Mouse (Mus musculus) kidney, embryonic 15.5 days (tissue): ENCODE data around the gene Scfd2. TPM values are rescaled to one million over a fixed set of nuclear protein-coding genes. Genes with fewer than 3 reads are reported as not detected.
A peak's percentile ranks its signal among the peaks of the same experiment; 100 is the strongest.

Experiments used
- ATAC-seq: fragments of 200-750 bp; cut with Nextera tagmentation; replicated peaks from 2 replicates; pipeline ENCODE4 v1.8.0; 2017; ENCODE audit warnings: moderate TSS enrichment; ENCODE audit not compliant: low FRiP score
- H3K27ac ChIP-seq: fragments of 300-500 bp; sonication (generic); 2 replicates; pipeline ENCODE4 v1.5.1; 2015; ENCODE audit warnings: mild to moderate bottlenecking, inconsistent platforms
- H3K27me3 ChIP-seq: fragments of 300-500 bp; sonication (generic); 2 replicates; pipeline ENCODE4 v1.6.1; 2015; ENCODE audit warnings: inconsistent platforms
- H3K36me3 ChIP-seq: fragments of 300-500 bp; sonication (generic); 2 replicates; pipeline ENCODE4 v1.6.1; 2015; ENCODE audit warnings: inconsistent platforms
- H3K4me1 ChIP-seq: fragments of 300-500 bp; sonication (generic); 2 replicates; pipeline ENCODE4 v1.6.1; 2015; ENCODE audit warnings: inconsistent platforms
- H3K4me2 ChIP-seq: fragments of 300-500 bp; sonication (generic); 2 replicates; pipeline ENCODE4 v1.6.1; 2015; ENCODE audit warnings: moderate library complexity, mild to moderate bottlenecking, inconsistent platforms
- H3K4me3 ChIP-seq: fragments of 300-500 bp; sonication (generic); replicated peaks from 2 replicates; pipeline ENCODE4 v1.5.1; 2015; ENCODE audit warnings: mild to moderate bottlenecking, inconsistent platforms
- H3K9ac ChIP-seq: fragments of 300-500 bp; sonication (generic); 2 replicates; pipeline ENCODE4 v1.6.1; 2015; ENCODE audit warnings: mild to moderate bottlenecking, inconsistent platforms
- H3K9me3 ChIP-seq: fragments of 300-500 bp; sonication (generic); replicated peaks from 2 replicates; pipeline ENCODE4 v1.6.1; 2016; ENCODE audit warnings: inconsistent platforms
- WGBS: fragments of 180-500 bp; shearing (Covaris S2); methylation state at CpG from one replicate; pipeline ENCODE4 v1.1.7; 2015; ENCODE audit warnings: mixed read lengths; 5-methylcytosine and 5-hydroxymethylcytosine counted together
- polyA plus RNA-seq: library from polyadenylated mRNA; unstranded; fragments of >200 nt; fragmentation: Nextera tagmentation; extraction: Ambion mirVana; gene quantifications from 2 replicates; pipeline ENCODE4 v1.2.1, GENCODE M21; 2015

The Scfd2 gene
- polyA plus RNA-seq, 1 experiment from 2014 or later, result 18.3 TPM

- no peak for ATAC-seq
- H3K27me3 ChIP-seq, result no peaks in the 10 kb centered on the region
- H3K27ac ChIP-seq, result peak overlapping the region; percentile 48
- peaks cover 17% of the 10 kb centered on the region for H3K4me1 ChIP-seq
- WGBS, result 72% methylated on average over 11 of the region's 11 CpGs
- H3K9ac ChIP-seq, result no peak overlapping the region
- H3K9me3 ChIP-seq, result no peaks in the 10 kb centered on the region
- H3K4me2 ChIP-seq, result no peak overlapping the region
- H3K36me3 ChIP-seq, result no peaks in the 10 kb centered on the region
- H3K4me3 ChIP-seq, result no peak overlapping the region
Observed at GRCm38 (mm10) chr5:74316333-74316945, 215.1 kb downstream of the Scfd2 start.

GRCm38 (mm10) chr5:74315471-74316245, 215.9 kb downstream of the Scfd2 start:
- peak; percentile 69 for ATAC-seq
- H3K36me3 ChIP-seq, result no peaks in the 10 kb centered on the region
- H3K4me1 ChIP-seq, result peaks cover 18% of the 10 kb centered on the region
- H3K27me3 ChIP-seq, result no peaks in the 10 kb centered on the region
- WGBS, result 22% methylated on average over 12 of the region's 12 CpGs
- no peaks in the 10 kb centered on the region for H3K9me3 ChIP-seq
- peak overlapping the region; percentile 48 for H3K27ac ChIP-seq
- H3K9ac ChIP-seq, result no peak overlapping the region
- H3K4me3 ChIP-seq, result no peak overlapping the region
- H3K4me2 ChIP-seq, result no peak overlapping the region

- Histone ChIP-seq H3K4me3 (no peak overlapping the region), H3K9ac (no peak overlapping the region), H3K27ac (no peak overlapping the region), H3K4me1 (peaks cover 18% of the 10 kb centered on the region), H3K4me2 (no peak overlapping the region), H3K36me3 (no peaks in the 10 kb centered on the region), H3K27me3 (no peaks in the 10 kb centered on the region), H3K9me3 (no peaks in the 10 kb centered on the region)
- 68% methylated on average over 6 of the region's 6 CpGs for WGBS
- no peak for ATAC-seq
Observed at GRCm38 (mm10) chr5:74314501-74314900, 217.1 kb downstream of the Scfd2 start.

- no peaks in the 10 kb centered on the region for H3K27me3 ChIP-seq
- H3K4me1 ChIP-seq, result peaks cover 18% of the 10 kb centered on the region
- whole genome bisulfite sequencing, result 94% methylated on average over 7 of the region's 7 CpGs
- no peak overlapping the region for H3K4me3 ChIP-seq
- H3K9ac ChIP-seq, result no peak overlapping the region
- no peak for ATAC-seq
- no peaks in the 10 kb centered on the region for H3K36me3 ChIP-seq
- no peaks in the 10 kb centered on the region for H3K9me3 ChIP-seq
- no peak overlapping the region for H3K27ac ChIP-seq
- H3K4me2 ChIP-seq, result no peak overlapping the region
Observed at GRCm38 (mm10) chr5:74313542-74313941, 218.0 kb downstream of the Scfd2 start.

GRCm38 (mm10) chr5:74311865-74312264, 219.7 kb downstream of the Scfd2 start:
- no peak for ATAC-seq
- Histone ChIP-seq H3K9me3 (no peaks in the 10 kb centered on the region), H3K4me3 (no peak overlapping the region), H3K36me3 (no peaks in the 10 kb centered on the region), H3K4me2 (no peak overlapping the region), H3K27ac (peak overlapping the region; percentile 61; the same call in 1 of the 2 replicates), H3K27me3 (no peaks in the 10 kb centered on the region), H3K9ac (no peak overlapping the region), H3K4me1 (peaks cover 18% of the 10 kb centered on the region)
- 50% methylated on average over 6 of the region's 6 CpGs for WGBS

- Histone ChIP-seq H3K36me3 (no peaks in the 10 kb centered on the region), H3K27ac (0 out of 2 replicates have a peak overlapping the region, but pooled peaks have one; percentile 41)
- WGBS, result 27% methylated on average over 6 of the region's 6 CpGs
Observed at GRCm38 (mm10) chr5:74311200-74311825, 220.2 kb downstream of the Scfd2 start.

GRCm38 (mm10) chr5:74310101-74310500, 221.5 kb downstream of the Scfd2 start:
- Histone ChIP-seq H3K4me2 (no peak overlapping the region), H3K36me3 (no peaks in the 10 kb centered on the region), H3K9me3 (no peaks in the 10 kb centered on the region), H3K9ac (no peak overlapping the region), H3K27me3 (no peaks in the 10 kb centered on the region), H3K27ac (no peak overlapping the region), H3K4me3 (no peak overlapping the region), H3K4me1 (peaks cover 11% of the 10 kb centered on the region; the same call in 1 of the 2 replicates)
- WGBS, result 94% methylated on average over 5 of the region's 5 CpGs
- ATAC-seq, result no peak

More at GRCm38 (mm10) chr5:74311200-74311825, 220.2 kb downstream of the Scfd2 start:
- no peak overlapping the region for H3K4me2 ChIP-seq
- no peaks in the 10 kb centered on the region for H3K27me3 ChIP-seq
- no peak overlapping the region for H3K9ac ChIP-seq
- ATAC-seq, result peak; percentile 80; the same call in 1 of the 2 replicates
- H3K4me1 ChIP-seq, result peaks cover 13% of the 10 kb centered on the region
- no peak overlapping the region for H3K4me3 ChIP-seq
- no peaks in the 10 kb centered on the region for H3K9me3 ChIP-seq

GRCm38 (mm10) chr5:74307242-74307641, 224.3 kb downstream of the Scfd2 start:
- Histone ChIP-seq H3K4me2 (no peak overlapping the region), H3K9ac (no peak overlapping the region), H3K27ac (no peak overlapping the region), H3K4me3 (no peak overlapping the region), H3K27me3 (no peaks in the 10 kb centered on the region), H3K4me1 (peaks cover 22% of the 10 kb centered on the region), H3K36me3 (no peaks in the 10 kb centered on the region), H3K9me3 (no peaks in the 10 kb centered on the region)
- WGBS, result 63% methylated on average over 5 of the region's 5 CpGs
- ATAC-seq, result no peak

GRCm38 (mm10) chr5:74305533-74306189, 225.9 kb downstream of the Scfd2 start:
- H3K4me3 ChIP-seq, result no peak overlapping the region
- no peaks in the 10 kb centered on the region for H3K9me3 ChIP-seq
- H3K4me2 ChIP-seq, result no peak overlapping the region
- H3K4me1 ChIP-seq, result peaks cover 26% of the 10 kb centered on the region
- no peaks in the 10 kb centered on the region for H3K36me3 ChIP-seq
- ATAC-seq, result 0 out of 2 replicates have a peak, but pooled peaks have one; percentile 36
- peak overlapping the region; percentile 65 for H3K27ac ChIP-seq
- H3K27me3 ChIP-seq, result no peaks in the 10 kb centered on the region
- H3K9ac ChIP-seq, result no peak overlapping the region
- WGBS, result 46% methylated on average over 4 of the region's 4 CpGs

GRCm38 (mm10) chr5:74304767-74305166, 226.8 kb downstream of the Scfd2 start:
- WGBS, result 52% methylated on average over 4 of the region's 4 CpGs
- ATAC-seq, result no peak
- Histone ChIP-seq H3K4me1 (peaks cover 32% of the 10 kb centered on the region), H3K4me2 (no peak overlapping the region), H3K36me3 (no peaks in the 10 kb centered on the region), H3K27ac (peak overlapping the region; percentile 65), H3K27me3 (no peaks in the 10 kb centered on the region), H3K9ac (no peak overlapping the region), H3K9me3 (no peaks in the 10 kb centered on the region), H3K4me3 (no peak overlapping the region)

- Histone ChIP-seq H3K4me2 (no peak overlapping the region), H3K9me3 (no peaks in the 10 kb centered on the region), H3K36me3 (no peaks in the 10 kb centered on the region), H3K27ac (peak overlapping the region; percentile 61; the same call in 1 of the 2 replicates), H3K27me3 (no peaks in the 10 kb centered on the region), H3K4me1 (peaks cover 32% of the 10 kb centered on the region), H3K4me3 (no peak overlapping the region), H3K9ac (no peak overlapping the region)
- 41% methylated on average over 3 of the region's 3 CpGs for WGBS
- no peak for ATAC-seq
Observed at GRCm38 (mm10) chr5:74302331-74302730, 229.2 kb downstream of the Scfd2 start.
